Mouse (Mus musculus) G1E (cell line): ENCODE measurements around the gene Asb4.

ENCODE experiments used
- CTCF ChIP-seq: IDR thresholded peaks from 2 replicates; pipeline ENCODE4 v1.5.1; 2012; ENCODE audit warnings: low read depth, low read length, inconsistent platforms, mixed read lengths
- GATA1 ChIP-seq: IDR thresholded peaks from 2 replicates; pipeline ENCODE4 v1.6.1; 2012; ENCODE audit warnings: borderline replicate concordance, low read length, inconsistent platforms, mixed read lengths
- GATA2 ChIP-seq: IDR thresholded peaks from 2 replicates; pipeline ENCODE4 v1.6.1; 2012; ENCODE audit warnings: low read depth, low read length, inconsistent platforms, borderline replicate concordance
- POLR2AphosphoS5 ChIP-seq: IDR thresholded peaks from 2 replicates; pipeline ENCODE4 v1.6.1; 2012; ENCODE audit warnings: low read depth, low read length, inconsistent platforms; ENCODE audit not compliant: insufficient replicate concordance
- TAL1 ChIP-seq: conservative IDR thresholded peaks from 2 replicates; pipeline ENCODE4 v1.6.1; 2012; ENCODE audit warnings: low read depth, low read length, inconsistent platforms, mixed read lengths

- TF ChIP-seq GATA1 (no peak), TAL1 (no peak), CTCF (no peak), GATA2 (no peak), POLR2AphosphoS5 (no peak)
Observed at GRCm38 (mm10) chr6:5383336-5384177, at the start of gene Asb4.
